8 mouse cellular contexts compared by ENCODE assay signal in genomic region chr9:26805935-26806666, GRCm38 (mm10). TPM values are rescaled to one million over a fixed set of nuclear protein-coding genes. Genes with fewer than 3 reads are reported as not detected.
DNase-seq lines count a peak whose midpoint lies in the region; ATAC-seq and TF ChIP-seq lines count a peak whose summit lies in the region.

Gene Glb1l2, minus strand, starts transcription at chr9:26806468.

- WGBS in liver, postnatal 0 days (ENCODE audit: insufficient replicate concordance): 3% methylated on average over 33 of the region's 33 CpGs
- WGBS in neural tube, embryonic 15.5 days: 2% methylated on average over 33 of the region's 33 CpGs
- WGBS in thymus, adult 2 months: 14% methylated on average over 33 of the region's 33 CpGs

- no peaks in the 10 kb centered on the region for H3K9me3 ChIP-seq in liver, postnatal 0 days (ENCODE audit: low read length)
- no peaks in the 10 kb centered on the region for H3K9me3 ChIP-seq in neural tube, embryonic 15.5 days (replicated peaks)

- TF ChIP-seq CTCF in layer of hippocampus, adult 2 months (conservative IDR thresholded peaks at IDR 0.05): no peak; the same call in 1 of the 2 replicates
- TF ChIP-seq CTCF in liver, postnatal 0 days (IDR thresholded peaks at IDR 0.05; ENCODE audit: low read depth): no peak
- TF ChIP-seq CTCF in thymus, adult 2 months (IDR thresholded peaks at IDR 0.05; ENCODE audit: borderline replicate concordance, control insufficient read depth, extremely low read depth, insufficient read depth, low read length, poor library complexity): no peak

- TF ChIP-seq EP300 in liver, postnatal 0 days (IDR thresholded peaks at IDR 0.05; ENCODE audit: low read depth): no peak

- peak within 1 kb of the TSS; percentile 53 for H3K4me2 ChIP-seq in liver, postnatal 0 days (ENCODE audit: low read depth, low read length)
- H3K4me2 ChIP-seq in neural tube, embryonic 15.5 days: peak within 1 kb of the TSS; percentile 93

- H3K27ac ChIP-seq in layer of hippocampus, adult 2 months: no peak within 1 kb of the TSS
- H3K27ac ChIP-seq in liver, postnatal 0 days (ENCODE audit: low read depth): no peak within 1 kb of the TSS
- peak within 1 kb of the TSS; percentile 67 for H3K27ac ChIP-seq in neural tube, embryonic 15.5 days (replicated peaks)
- no peak within 1 kb of the TSS for H3K27ac ChIP-seq in thymus, adult 2 months (ENCODE audit: control insufficient read depth, insufficient read depth, low read length)

- no peak for TF ChIP-seq POLR2A in thymus, adult 2 months (IDR thresholded peaks at IDR 0.05; ENCODE audit: control insufficient read depth, extremely low read depth, insufficient read depth, low read length, poor library complexity)

- no peaks in the 10 kb centered on the region for H3K36me3 ChIP-seq in liver, postnatal 0 days (replicated peaks; ENCODE audit: insufficient read depth, low read length)
- no peaks in the 10 kb centered on the region for H3K36me3 ChIP-seq in neural tube, embryonic 15.5 days
- no peaks in the 10 kb centered on the region for H3K36me3 ChIP-seq in thymus, adult 2 months (ENCODE audit: control insufficient read depth, insufficient read depth, low read length)

- peaks cover 8% of the 10 kb centered on the region; the same call in 1 of the 2 replicates for H3K27me3 ChIP-seq in liver, postnatal 0 days (ENCODE audit: insufficient read depth, low read length)
- no peaks in the 10 kb centered on the region for H3K27me3 ChIP-seq in neural tube, embryonic 15.5 days (replicated peaks)
- no peaks in the 10 kb centered on the region for H3K27me3 ChIP-seq in thymus, adult 2 months (ENCODE audit: control insufficient read depth, insufficient read depth, low read length)

- peak; percentile 97 for DNase-seq in R1 (ENCODE audit: low read depth, low spot score)
- peak; percentile 85 to 91 for DNase-seq in cerebellum, postnatal 14 days
- peak; percentile 75 to 78 for DNase-seq in frontal cortex, adult 2 months (ENCODE audit: extremely low spot score in 1 of 2, low spot score in 1 of 2)
- DNase-seq in heart, postnatal 4 days: peak; percentile 91
- DNase-seq in layer of hippocampus, adult 2 months (ENCODE audit: low spot score in 2 of 2): peak; percentile 82 to 87
- peak; percentile 84 for DNase-seq in liver, postnatal 0 days
- DNase-seq in thymus, adult 2 months: peak; percentile 13

- peak within 1 kb of the TSS; percentile 53 for H3K4me3 ChIP-seq in layer of hippocampus, adult 2 months
- H3K4me3 ChIP-seq in liver, postnatal 0 days (ENCODE audit: low read depth, low read length): peak within 1 kb of the TSS; percentile 3; the same call in 1 of the 2 replicates
- peak within 1 kb of the TSS; percentile 58 for H3K4me3 ChIP-seq in neural tube, embryonic 15.5 days (replicated peaks)
- H3K4me3 ChIP-seq in thymus, adult 2 months (ENCODE audit: control insufficient read depth, insufficient read depth, low read length): no peak within 1 kb of the TSS

- H3K9ac ChIP-seq in liver, postnatal 0 days (replicated peaks): no peak within 1 kb of the TSS
- peak within 1 kb of the TSS; percentile 47 for H3K9ac ChIP-seq in neural tube, embryonic 15.5 days (replicated peaks)

- peaks cover 3% of the 10 kb centered on the region; the same call in 1 of the 2 replicates for H3K4me1 ChIP-seq in liver, postnatal 0 days (ENCODE audit: insufficient read depth)
- H3K4me1 ChIP-seq in neural tube, embryonic 15.5 days: peaks cover 7% of the 10 kb centered on the region; the same call in 1 of the 2 replicates
- no peaks in the 10 kb centered on the region for H3K4me1 ChIP-seq in thymus, adult 2 months (replicated peaks; ENCODE audit: control insufficient read depth, insufficient read depth, low read length)

- ATAC-seq in liver, postnatal 0 days: peak; percentile 100
- ATAC-seq in neural tube, embryonic 15.5 days (ENCODE audit: low FRiP score): peak; percentile 100

RNA-seq across cellular contexts. Expression of gene Glb1l2, which starts in this region (rescaled TPM):
- 0.72 and 0.82 TPM in 2 replicates for polyA plus RNA-seq in frontal cortex, adult 2 months (2012; rRNA removed)
- under 1 TPM; 0.47 to 0.79 TPM for total RNA-seq in heart, postnatal 4 days (2021)
- total RNA-seq in layer of hippocampus, adult 2 months (2021): under 1 TPM; 0.49 to 0.69 TPM
- 0.06 TPM in 1 of 2 replicates, not detected in the other for polyA plus RNA-seq in liver, postnatal 0 days (2015; fragmentation: Nextera tagmentation; extraction: Ambion mirVana)
- 1.6 and 2.6 TPM in 2 replicates for polyA plus RNA-seq in neural tube, embryonic 15.5 days (2015; fragmentation: Nextera tagmentation; extraction: Ambion mirVana)
- 2.0 and 3.9 TPM in 2 replicates for polyA plus RNA-seq in thymus, adult 2 months (2012; rRNA removed)

Comparison
In these comparisons a context has a peak if more than half of its experiments do, and no peak if none do; other contexts are left out.
1. Peak in DNase-seq in frontal cortex, adult 2 months; RNA of the gene not detected or under 1 TPM.
2. Peak in DNase-seq in heart, postnatal 4 days; RNA of the gene not detected or under 1 TPM.
3. Peak in DNase-seq and H3K4me3 ChIP-seq in layer of hippocampus, adult 2 months; RNA of the gene not detected or under 1 TPM.
4. Peak in DNase-seq, ATAC-seq, H3K4me3 ChIP-seq and H3K4me2 ChIP-seq in liver, postnatal 0 days; RNA of the gene not detected or under 1 TPM.
5. DNase-seq: peak in every context shown above with its lines; median percentile 97 in R1; 91 in heart, postnatal 4 days; 88 in cerebellum, postnatal 14 days; 84 in layer of hippocampus, adult 2 months; 84 in liver, postnatal 0 days; 76 in frontal cortex, adult 2 months; 13 in thymus, adult 2 months.